ENCODE assay signal across 16 mouse cellular contexts in the genomic region with DNA sequence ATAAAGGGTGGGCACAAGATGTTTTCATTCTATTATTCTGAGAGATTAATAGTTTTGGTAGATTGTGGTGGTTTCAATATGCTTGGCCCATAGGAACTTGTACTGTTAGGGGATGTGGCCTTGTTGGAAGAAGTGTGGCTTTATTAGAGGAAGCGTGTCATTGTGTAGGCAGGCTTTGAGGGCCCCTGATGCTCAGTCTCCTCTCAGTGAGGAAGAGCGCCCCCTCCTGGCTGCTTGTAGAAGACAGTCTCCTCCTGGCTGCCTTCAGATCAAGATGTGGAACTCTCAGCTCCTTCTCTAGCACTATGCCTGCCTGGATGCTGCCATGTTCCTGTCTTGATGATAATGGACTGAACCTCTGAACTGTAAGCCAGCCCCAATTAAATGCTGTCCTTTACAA. TPM values are rescaled to one million over a fixed set of nuclear protein-coding genes. Genes with fewer than 3 reads are reported as not detected.
DNase-seq lines count a peak whose midpoint lies in the region; ATAC-seq and TF ChIP-seq lines count a peak whose summit lies in the region.
"Had no signal": no experiment of that assay in that cellular context is flagged by ENCODE, and none has a peak within 500 bp of the region (broad histone marks: within the 10 kb centered on the region; RNA-seq: fewer than 3 reads in every experiment).

No protein-coding gene starts in this region.

- H3K27me3 ChIP-seq in lung, postnatal 0 days (replicated peaks; ENCODE audit: insufficient read depth, low read length): no peaks in the 10 kb centered on the region
- H3K27me3 ChIP-seq in E14TG2a.4 (ENCODE audit: insufficient read depth, low read length): no peaks in the 10 kb centered on the region
- H3K27me3 ChIP-seq in splenic B cell, adult 2 months (ENCODE audit: control insufficient read depth, insufficient read depth, low read length, poor library complexity, severe bottlenecking): no peaks in the 10 kb centered on the region

- TF ChIP-seq EP300 in lung, postnatal 0 days (IDR thresholded peaks at IDR 0.05): no peak

- TF ChIP-seq CTCF in lung, postnatal 0 days (IDR thresholded peaks at IDR 0.05): peak; percentile 44
- TF ChIP-seq CTCF in E14TG2a.4 (conservative IDR thresholded peaks at IDR 0.05; ENCODE audit: low read length): peak; percentile 13; the same call in 1 of the 2 replicates

- no peaks in the 10 kb centered on the region for H3K9me3 ChIP-seq in lung, postnatal 0 days (ENCODE audit: low read length)
- H3K9me3 ChIP-seq in E14TG2a.4 (ENCODE audit: low read length): no peaks in the 10 kb centered on the region

- no peak overlapping the region for H3K4me2 ChIP-seq in lung, postnatal 0 days (replicated peaks; ENCODE audit: low read depth, low read length)

- no peak overlapping the region for H3K27ac ChIP-seq in lung, postnatal 0 days (ENCODE audit: low read length)

- H3K9ac ChIP-seq in lung, postnatal 0 days (replicated peaks; ENCODE audit: low read depth): no peak overlapping the region

- no peak overlapping the region for H3K4me3 ChIP-seq in lung, postnatal 0 days (ENCODE audit: low read depth, low read length)
- no peak overlapping the region for H3K4me3 ChIP-seq in E14TG2a.4 (replicated peaks; ENCODE audit: low read length)
- H3K4me3 ChIP-seq: myocyte had no signal

- no peak for DNase-seq in lung, postnatal 0 days (ENCODE audit: low spot score)
- no peak for DNase-seq in lung, postnatal 36 days
- DNase-seq in splenic B cell, adult 2 months (ENCODE audit: low read depth, low spot score): peak; percentile 33
- no peak for DNase-seq in frontal cortex, postnatal 25 days (ENCODE audit: low spot score in 2 of 2)
- no peak for DNase-seq in layer of hippocampus, adult 8-10 months (ENCODE audit: low spot score in 2 of 2)
- DNase-seq: adrenal gland, postnatal 14 days; cerebellum, adult 9-11 months; heart, postnatal 36 days; lung, postnatal 10 days had no signal

- no peaks in the 10 kb centered on the region for H3K36me3 ChIP-seq in lung, postnatal 0 days (ENCODE audit: insufficient read depth, low read length)
- H3K36me3 ChIP-seq in E14TG2a.4 (ENCODE audit: insufficient read depth, low read length): no peaks in the 10 kb centered on the region
- H3K36me3 ChIP-seq in splenic B cell, adult 2 months (ENCODE audit: control insufficient read depth, insufficient read depth, low read length, poor library complexity, severe bottlenecking): no peaks in the 10 kb centered on the region

- no peak for ATAC-seq in lung, postnatal 0 days
- ATAC-seq in activated CD4-positive, CD25-positive, alpha-beta regulatory T cell, adult 4 months: peak; percentile 28

- 20% methylated on average over 2 of the region's 2 CpGs for WGBS in lung, postnatal 0 days

- no peaks in the 10 kb centered on the region for H3K4me1 ChIP-seq in lung, postnatal 0 days (ENCODE audit: insufficient read depth, low read depth, low read length)
- no peaks in the 10 kb centered on the region for H3K4me1 ChIP-seq in E14TG2a.4 (replicated peaks; ENCODE audit: low read depth, low read length)

RNA-seq across cellular contexts. Expression of a gene that starts 20.7 kb away (rescaled TPM):
- not detected in 2 replicates for polyA plus RNA-seq in lung, postnatal 0 days (2015; fragmentation: Nextera tagmentation; extraction: Ambion mirVana)
- not detected for polyA plus RNA-seq in activated CD4-positive, CD25-positive, alpha-beta regulatory T cell, adult 4 months (2017; shearing (Covaris generic))
- not detected for total RNA-seq in layer of hippocampus, adult 8-10 months (2022)
- total RNA-seq: adrenal gland, postnatal 14 days; gastrocnemius, adult 8-10 months; heart, postnatal 36 days; left cerebral cortex, postnatal 36 days had no signal
- polyA plus RNA-seq: kidney, embryonic 16.5 days; myocyte; stomach, embryonic 14.5 days had no signal
